Mouse (Mus musculus) stomach, postnatal 0 days (tissue): ENCODE results near the gene Srsy. TPM values are rescaled to one million over a fixed set of nuclear protein-coding genes. Genes with fewer than 3 reads are reported as not detected.
"Not testable (repeated sequence)": the region's sequence is repeated elsewhere in the genome, so short reads cannot be mapped to it uniquely, and the experiment has no call there.

Experiments
- ATAC-seq: fragments of 200-750 bp; cut with Nextera tagmentation; 2 replicates; pipeline ENCODE4 v1.8.0; 2017; ENCODE audit not compliant: low FRiP score, low TSS enrichment
- DNase-seq: peaks from one replicate; pipeline ENCODE4 v3.0.0-alpha.2; 2016; ENCODE audit warnings: low spot score
- H3K27ac ChIP-seq: fragments of 300-500 bp; sonication (generic); replicated peaks from 2 replicates; pipeline ENCODE4 v1.5.1; 2014; ENCODE audit warnings: mild to moderate bottlenecking, control low read depth
- H3K27me3 ChIP-seq: fragments of 300-500 bp; sonication (generic); 2 replicates; pipeline ENCODE4 v1.6.1; 2014; ENCODE audit warnings: low read length; ENCODE audit not compliant: control insufficient read depth, insufficient read depth
- H3K36me3 ChIP-seq: fragments of 300-500 bp; sonication (generic); 2 replicates; pipeline ENCODE4 v1.6.1; 2014; ENCODE audit warnings: low read length, mixed read lengths; ENCODE audit not compliant: control insufficient read depth, insufficient read depth
- H3K4me1 ChIP-seq: fragments of 300-500 bp; sonication (generic); replicated peaks from 2 replicates; pipeline ENCODE4 v1.6.1; 2014; ENCODE audit warnings: antibody characterized with exemption; ENCODE audit not compliant: control insufficient read depth, insufficient read depth
- H3K4me2 ChIP-seq: fragments of 300-500 bp; sonication (generic); replicated peaks from 2 replicates; pipeline ENCODE4 v1.6.1; 2014; ENCODE audit warnings: low read depth, mild to moderate bottlenecking, control low read depth, moderate library complexity
- H3K4me3 ChIP-seq: fragments of 300-500 bp; sonication (generic); 2 replicates; pipeline ENCODE4 v1.5.1; 2014; ENCODE audit warnings: low read depth, low read length, control low read depth
- H3K9ac ChIP-seq: fragments of 300-500 bp; sonication (generic); 2 replicates; pipeline ENCODE4 v1.6.1; 2014; ENCODE audit warnings: mild to moderate bottlenecking, low read length, control low read depth, mixed read lengths
- H3K9me3 ChIP-seq: fragments of 300-500 bp; sonication (generic); 2 replicates; pipeline ENCODE4 v1.6.1; 2016; ENCODE audit warnings: low read length; ENCODE audit not compliant: control insufficient read depth
- WGBS: fragments of 180-500 bp; shearing (Covaris S2); extraction: QIAGEN DNeasy Blood & Tissue Kit; methylation state at CpG from one replicate; pipeline ENCODE4 v1.1.7; 2014; 5-methylcytosine and 5-hydroxymethylcytosine counted together
- polyA plus RNA-seq: library from polyadenylated mRNA; unstranded; fragments of >200 nt; fragmentation: Nextera tagmentation; extraction: Ambion mirVana; gene quantifications from 2 replicates; pipeline ENCODE4 v1.2.1, GENCODE M21; 2015

Srsy gene
- not detected in 2 replicates for polyA plus RNA-seq

DNA sequence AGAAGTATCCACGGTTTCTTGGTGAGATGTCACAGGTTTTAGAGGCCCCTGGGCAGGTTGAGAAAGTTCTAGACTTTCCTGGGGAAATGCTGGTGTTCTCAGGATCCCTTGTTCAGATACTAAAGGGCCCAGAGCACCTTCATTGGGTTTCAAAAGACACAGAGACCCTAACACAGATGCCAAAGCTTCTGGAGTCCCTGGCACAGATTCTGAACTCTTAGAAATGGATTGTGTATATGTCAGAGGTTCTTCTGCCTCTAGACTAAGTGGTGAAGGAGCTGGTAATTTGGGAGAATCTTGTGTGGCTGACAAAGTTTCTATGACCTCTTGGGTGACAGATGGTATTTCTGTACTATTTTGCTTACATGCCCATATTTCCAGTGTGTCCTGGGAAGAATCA, at the start of gene Srsy:
Gene Srsy, minus strand, starts transcription at position 101 of the 400 bp plus-strand sequence.
- not testable (repeated sequence) for H3K9ac ChIP-seq, H3K9me3 ChIP-seq, H3K4me3 ChIP-seq, H3K4me2 ChIP-seq, H3K36me3 ChIP-seq, H3K27me3 ChIP-seq, DNase-seq, H3K27ac ChIP-seq, H3K4me1 ChIP-seq, ATAC-seq
- no CpG with 5 or more reads among the region's 1 CpGs for WGBS

Other genes starting within 250 kb of the Srsy start
- gene Gm21904, start 91.1 kb downstream of the Srsy start, polyA plus RNA-seq, result not detected in 2 replicates
- not detected in 2 replicates for gene Gm20772, start 62.6 kb downstream of the Srsy start, polyA plus RNA-seq
- gene Gm20831, start 62.6 kb downstream of the Srsy start, polyA plus RNA-seq, result not detected in 2 replicates
- gene Gm21764, start 124.5 kb upstream of the Srsy start, polyA plus RNA-seq, result not detected in 2 replicates
- gene Ssty1, start 151.8 kb upstream of the Srsy start, polyA plus RNA-seq, result not detected in 2 replicates